Mouse (Mus musculus) layer of hippocampus, adult 11-12 months (tissue): ENCODE data around the gene Zfp366.

Experiments used
- DNase-seq: peaks from one replicate; pipeline ENCODE4 v3.0.0; 2022; ENCODE audit warnings: low spot score

The Zfp366 gene

GRCm38 (mm10) chr13:99186138-99186853 lies 1.7 kb downstream of the Zfp366 start:
- no peak for DNase-seq

DNA sequence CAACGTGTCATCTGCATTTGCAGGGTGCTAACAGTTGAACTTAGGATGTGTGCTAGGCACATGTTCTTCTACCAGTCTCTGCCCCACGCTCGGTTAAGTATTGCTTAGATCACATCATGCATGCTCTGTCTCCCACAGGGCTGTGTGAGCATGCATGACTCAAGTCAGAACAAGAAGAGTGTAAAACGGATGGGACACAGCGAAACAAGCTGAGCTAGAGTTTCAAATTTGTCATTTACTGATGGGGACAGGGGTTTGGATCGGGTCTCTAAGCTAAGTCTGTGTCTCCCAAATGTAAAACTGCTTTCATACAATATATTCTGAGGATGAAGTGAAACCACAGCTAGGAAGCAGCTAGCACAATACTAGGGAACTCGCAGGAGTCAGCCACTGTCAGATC lies 2.2 kb downstream of the Zfp366 start:
- no peak for DNase-seq

GRCm38 (mm10) chr13:99187456-99187855 lies 2.8 kb downstream of the Zfp366 start:
- no peak for DNase-seq

- DNase-seq = no peak
These were observed 4.0 kb downstream of the Zfp366 start for GRCm38 (mm10) chr13:99188625-99189024.

- DNase-seq = no peak
These were observed 5.0 kb downstream of the Zfp366 start for GRCm38 (mm10) chr13:99189671-99190070.

GRCm38 (mm10) chr13:99190466-99190865 lies 5.8 kb downstream of the Zfp366 start:
- no peak for DNase-seq

GRCm38 (mm10) chr13:99191063-99191462 lies 6.4 kb downstream of the Zfp366 start:
- DNase-seq = no peak

GRCm38 (mm10) chr13:99196314-99196713 lies 11.7 kb downstream of the Zfp366 start:
- no peak for DNase-seq

- DNase-seq = no peak
These were observed 12.2 kb downstream of the Zfp366 start for GRCm38 (mm10) chr13:99196865-99197264.

DNA sequence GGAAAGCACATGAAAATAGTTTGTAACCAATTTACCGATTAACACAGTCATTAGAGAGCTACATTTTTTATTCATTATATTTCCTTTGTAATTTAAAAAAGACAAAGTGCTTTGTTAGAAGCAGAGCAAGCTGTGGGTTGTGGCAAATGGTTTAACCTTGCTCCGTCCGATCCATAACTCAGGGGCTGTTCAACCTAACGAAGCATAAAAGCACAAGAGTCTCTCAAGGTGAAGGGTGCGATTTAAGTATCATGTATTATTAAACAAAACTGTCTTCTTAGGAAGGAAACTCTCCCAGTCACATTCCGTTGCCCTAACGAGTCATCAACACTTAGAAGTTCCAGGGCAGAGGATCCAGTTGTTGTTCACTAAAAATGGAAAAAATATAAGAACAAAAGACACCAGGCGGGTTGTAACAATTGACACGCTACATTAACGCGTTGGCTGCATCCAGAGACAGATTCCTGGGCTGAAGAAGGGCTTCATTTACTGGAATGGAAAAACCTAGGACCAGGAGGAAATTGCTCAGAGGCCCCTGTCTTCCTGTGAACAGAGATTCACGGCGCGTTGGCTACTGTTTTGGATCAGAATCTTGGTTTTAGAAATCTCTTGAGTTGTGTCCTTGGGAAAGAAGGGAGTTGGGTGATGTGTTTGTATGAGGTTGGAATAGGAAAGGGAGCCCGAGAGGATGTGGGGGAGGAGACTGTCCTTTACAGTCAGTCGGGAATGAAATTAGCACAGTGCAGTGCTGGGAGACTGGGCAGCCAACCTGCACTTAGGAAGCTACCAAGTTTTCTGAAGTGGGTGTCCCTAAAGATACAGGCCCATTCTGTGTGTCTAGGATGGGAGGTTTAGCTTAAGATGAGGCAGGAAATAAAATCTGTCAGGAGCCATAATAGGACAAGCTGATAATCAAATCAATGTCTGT lies 17.3 kb downstream of the Zfp366 start:
- no peak for DNase-seq

GRCm38 (mm10) chr13:99207214-99207613 lies 22.6 kb downstream of the Zfp366 start:
- no peak for DNase-seq

GRCm38 (mm10) chr13:99209859-99210258 lies 25.2 kb downstream of the Zfp366 start:
- no peak for DNase-seq

- DNase-seq = no peak
These were observed 26.2 kb downstream of the Zfp366 start for GRCm38 (mm10) chr13:99210837-99211236.

- no peak for DNase-seq
These were observed 28.4 kb downstream of the Zfp366 start for GRCm38 (mm10) chr13:99212976-99213375.

GRCm38 (mm10) chr13:99216005-99216404 lies 31.4 kb downstream of the Zfp366 start:
- no peak for DNase-seq

GRCm38 (mm10) chr13:99217984-99218383 lies 33.4 kb downstream of the Zfp366 start:
- DNase-seq = no peak

DNA sequence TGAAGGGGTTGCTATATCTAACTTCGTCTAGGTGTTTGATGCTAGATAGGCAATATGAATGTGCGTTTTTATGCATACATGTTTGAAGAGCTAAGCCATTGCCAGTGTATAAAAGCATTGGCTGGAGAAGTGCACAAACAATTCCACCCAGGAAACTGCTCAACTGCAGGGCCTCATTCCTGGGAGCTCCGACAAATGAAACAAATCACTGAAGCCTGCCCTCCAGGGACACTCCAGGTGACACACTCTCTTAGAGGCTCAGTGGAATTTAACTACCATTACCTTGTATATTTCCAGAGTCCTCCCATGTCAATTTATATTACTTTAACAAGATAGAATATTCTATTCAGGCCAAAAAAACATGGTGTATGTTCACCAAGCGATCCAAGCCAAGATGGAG lies 35.0 kb downstream of the Zfp366 start:
- no peak for DNase-seq

GRCm38 (mm10) chr13:99221996-99222395 lies 37.4 kb downstream of the Zfp366 start:
- no peak for DNase-seq

GRCm38 (mm10) chr13:99222476-99222875 lies 37.9 kb downstream of the Zfp366 start:
- DNase-seq = no peak

DNA sequence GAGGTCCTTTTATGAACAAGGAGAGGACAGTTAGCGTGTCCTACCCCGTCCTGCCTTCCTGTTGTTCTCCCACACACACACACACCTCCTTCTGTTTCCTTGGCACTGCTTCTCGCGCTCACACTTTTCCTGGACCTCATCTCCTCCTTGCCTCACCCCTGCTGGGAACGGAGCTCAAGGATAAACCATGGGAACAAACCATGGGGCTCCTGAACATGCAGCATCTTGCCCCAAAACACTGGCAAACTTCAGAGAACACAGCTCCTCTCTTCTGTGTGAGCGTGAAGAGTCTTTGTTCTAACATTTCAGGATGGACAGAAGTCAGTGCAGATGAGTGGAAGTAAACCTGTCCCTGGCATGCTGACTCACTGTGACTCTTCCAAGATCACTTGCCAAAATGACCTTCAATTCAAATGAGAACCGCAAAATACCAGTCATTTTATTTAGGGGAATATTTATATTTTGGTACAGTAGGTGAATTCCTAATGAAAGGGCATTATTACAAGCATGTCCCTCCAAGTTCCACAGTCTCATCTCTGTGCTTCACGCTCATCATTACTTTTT lies 38.8 kb downstream of the Zfp366 start:
- DNase-seq = no peak

GRCm38 (mm10) chr13:99223917-99224316 lies 39.3 kb downstream of the Zfp366 start:
- DNase-seq = no peak

GRCm38 (mm10) chr13:99225374-99226240 lies 41.0 kb downstream of the Zfp366 start:
- DNase-seq = no peak
